Mouse (Mus musculus) liver, postnatal 0 days (tissue): ENCODE results near the gene Zmynd12. TPM values are rescaled to one million over a fixed set of nuclear protein-coding genes. Genes with fewer than 3 reads are reported as not detected.

ENCODE experiments used
- ATAC-seq: fragments of 200-750 bp; cut with Nextera tagmentation; 2 replicates; pipeline ENCODE4 v1.8.0; 2017; ENCODE audit warnings: mild to moderate bottlenecking, moderate library complexity
- DNase-seq: peaks from one replicate; pipeline ENCODE4 v3.0.0-alpha.2; 2016
- H3K27ac ChIP-seq: fragments of 300-500 bp; sonication (generic); 2 replicates; pipeline ENCODE4 v1.5.1; 2014; ENCODE audit warnings: antibody characterized with exemption, moderate library complexity, mild to moderate bottlenecking, low read depth
- H3K27me3 ChIP-seq: fragments of 300-500 bp; sonication (generic); 2 replicates; pipeline ENCODE4 v1.6.1; 2014; ENCODE audit warnings: low read length, control low read depth, mixed read lengths; ENCODE audit not compliant: insufficient read depth
- H3K36me3 ChIP-seq: fragments of 300-500 bp; sonication (generic); replicated peaks from 2 replicates; pipeline ENCODE4 v1.6.1; 2014; ENCODE audit warnings: mild to moderate bottlenecking, control low read depth, low read length, moderate library complexity, mixed read lengths; ENCODE audit not compliant: insufficient read depth
- H3K4me1 ChIP-seq: fragments of 300-500 bp; sonication (generic); 2 replicates; pipeline ENCODE4 v1.6.1; 2014; ENCODE audit warnings: antibody characterized with exemption, mild to moderate bottlenecking, control low read depth; ENCODE audit not compliant: insufficient read depth
- H3K4me2 ChIP-seq: fragments of 300-500 bp; sonication (generic); 2 replicates; pipeline ENCODE4 v1.6.1; 2014; ENCODE audit warnings: low read depth, mild to moderate bottlenecking, low read length, moderate library complexity, mixed read lengths
- H3K4me3 ChIP-seq: fragments of 300-500 bp; sonication (generic); 2 replicates; pipeline ENCODE4 v1.5.1; 2014; ENCODE audit warnings: low read depth, low read length
- H3K9ac ChIP-seq: fragments of 300-500 bp; sonication (generic); replicated peaks from 2 replicates; pipeline ENCODE4 v1.6.1; 2014; ENCODE audit warnings: mild to moderate bottlenecking, moderate library complexity
- H3K9me3 ChIP-seq: fragments of 300-500 bp; sonication (generic); 2 replicates; pipeline ENCODE4 v1.6.1; 2016; ENCODE audit warnings: mild to moderate bottlenecking, control low read depth, low read length, mixed read lengths
- CTCF ChIP-seq: sonication (generic); IDR thresholded peaks from 2 replicates; pipeline ENCODE4 v1.5.1; 2016; ENCODE audit warnings: antibody characterized with exemption, low read depth
- EP300 ChIP-seq: IDR thresholded peaks from 2 replicates; pipeline ENCODE4 v1.6.1; 2016; ENCODE audit warnings: antibody characterized with exemption, low read depth, mild to moderate bottlenecking
- WGBS: fragments of 180-500 bp; shearing (Covaris S2); extraction: QIAGEN DNeasy Blood & Tissue Kit; methylation state at CpG from one replicate; pipeline ENCODE4 v1.1.7; 2014; ENCODE audit not compliant: insufficient replicate concordance; 5-methylcytosine and 5-hydroxymethylcytosine counted together
- polyA plus RNA-seq: library from polyadenylated mRNA; unstranded; fragments of >200 nt; fragmentation: Nextera tagmentation; extraction: Ambion mirVana; gene quantifications from 2 replicates; pipeline ENCODE4 v1.2.1, GENCODE M21; 2015

Zmynd12 gene
- polyA plus RNA-seq, 1 experiment from 2014 or later = 1.3 TPM

DNA sequence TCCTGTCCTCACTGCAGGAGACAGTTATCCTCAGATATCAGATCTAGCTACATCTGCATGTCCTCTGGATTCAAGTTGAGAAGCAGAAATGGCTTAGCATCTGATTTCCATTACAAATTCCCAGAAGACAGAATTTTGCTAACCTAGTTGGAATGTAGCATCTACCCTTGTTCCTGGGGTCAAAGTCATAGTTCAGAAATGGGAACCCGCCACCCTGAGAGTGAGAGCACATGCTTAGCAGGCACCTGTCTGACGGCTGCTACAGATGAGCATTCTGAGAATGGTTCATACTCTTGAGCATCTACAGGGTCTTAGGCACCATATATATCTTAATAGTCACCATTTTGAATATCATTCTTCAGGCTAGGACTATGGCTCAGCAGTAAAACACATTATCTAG is 15.3 kb downstream of the Zmynd12 start:
- no peak overlapping the region for H3K4me3 ChIP-seq
- H3K4me2 ChIP-seq = no peak overlapping the region
- TF ChIP-seq CTCF = no peak
- TF ChIP-seq EP300 = no peak
- peaks cover 3% of the 10 kb centered on the region for H3K9me3 ChIP-seq
- H3K9ac ChIP-seq = no peak overlapping the region
- no peaks in the 10 kb centered on the region for H3K36me3 ChIP-seq
- DNase-seq = no peak
- no peak for ATAC-seq
- H3K27me3 ChIP-seq = no peaks in the 10 kb centered on the region
- H3K4me1 ChIP-seq = no peaks in the 10 kb centered on the region
- WGBS = 87% methylated on average over 2 of the region's 2 CpGs
- no peak overlapping the region for H3K27ac ChIP-seq

DNA sequence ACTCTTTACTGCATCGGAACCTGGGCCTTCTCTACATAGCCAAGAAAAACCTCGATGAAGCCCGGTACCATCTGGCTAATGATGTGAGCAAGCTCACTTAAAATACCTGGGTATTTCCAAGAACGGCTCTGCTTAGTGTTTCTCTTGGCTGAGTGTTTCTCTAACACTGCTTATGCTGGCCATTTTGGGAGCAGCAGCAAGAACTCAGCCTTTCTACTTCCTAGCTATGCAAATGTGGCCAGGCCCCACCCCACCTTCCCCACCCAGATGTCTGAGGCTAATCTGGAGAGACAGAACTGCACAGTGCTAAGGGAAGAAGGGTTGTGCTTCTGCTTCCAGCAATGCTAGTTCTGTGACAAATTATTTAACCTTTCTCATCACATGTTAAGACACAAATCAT is 19.2 kb downstream of the Zmynd12 start:
- TF ChIP-seq EP300 = no peak
- no peak for TF ChIP-seq CTCF
- Histone ChIP-seq H3K36me3 (no peaks in the 10 kb centered on the region), H3K9ac (no peak overlapping the region), H3K27me3 (no peaks in the 10 kb centered on the region), H3K27ac (no peak overlapping the region), H3K4me3 (no peak overlapping the region), H3K4me1 (no peaks in the 10 kb centered on the region), H3K4me2 (no peak overlapping the region), H3K9me3 (no peaks in the 10 kb centered on the region)
- WGBS = 84% methylated on average over 4 of the region's 4 CpGs
- ATAC-seq (no peak), DNase-seq (no peak)

DNA sequence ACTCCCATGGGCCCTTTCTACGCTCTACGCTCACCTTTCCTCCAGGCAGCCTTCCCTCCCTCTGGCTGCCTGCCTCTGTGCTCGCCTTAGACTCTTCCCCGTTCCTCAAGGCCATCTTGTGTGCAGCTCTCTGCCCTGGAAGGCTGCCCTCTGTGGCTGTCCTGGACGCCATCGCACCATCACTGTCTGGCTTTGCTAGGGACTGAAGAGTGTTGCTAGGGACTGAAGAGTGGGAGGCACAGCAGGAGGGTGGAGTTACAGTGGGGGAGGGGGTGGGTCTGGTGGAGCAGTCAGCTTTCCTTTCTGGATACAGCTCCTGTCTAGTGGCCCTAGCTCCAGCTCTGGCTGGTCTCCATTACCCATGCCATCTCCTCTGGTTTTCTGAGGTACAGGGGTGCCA is 19.9 kb downstream of the Zmynd12 start:
- Histone ChIP-seq H3K27ac (no peak overlapping the region), H3K4me3 (no peak overlapping the region), H3K4me1 (no peaks in the 10 kb centered on the region), H3K9ac (no peak overlapping the region), H3K9me3 (no peaks in the 10 kb centered on the region), H3K27me3 (no peaks in the 10 kb centered on the region), H3K36me3 (no peaks in the 10 kb centered on the region), H3K4me2 (no peak overlapping the region)
- TF ChIP-seq EP300 (no peak), CTCF (no peak)
- DNase-seq (no peak), ATAC-seq (no peak)
- 63% methylated on average over 6 of the region's 6 CpGs for WGBS

DNA sequence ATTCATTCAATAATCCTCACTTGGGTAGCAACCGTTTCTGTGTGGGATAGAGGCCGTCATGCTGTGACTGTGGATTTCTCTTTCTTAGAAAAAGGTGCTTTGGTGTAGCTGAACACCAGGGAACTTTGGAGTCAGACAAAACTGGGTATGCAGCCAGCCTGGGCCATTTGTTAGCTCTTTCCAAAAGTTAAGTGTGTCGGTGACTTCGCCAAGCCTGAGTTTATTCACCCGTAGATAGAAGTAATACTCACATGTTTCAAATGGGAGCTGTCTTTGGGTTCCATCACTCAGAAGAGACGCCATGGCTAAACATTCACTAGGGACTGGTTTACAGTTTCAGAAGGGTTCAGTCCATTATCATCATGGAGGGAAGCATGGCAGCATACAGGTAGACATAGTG is 24.6 kb downstream of the Zmynd12 start:
- Histone ChIP-seq H3K27ac (no peak overlapping the region), H3K4me2 (no peak overlapping the region), H3K4me1 (no peaks in the 10 kb centered on the region), H3K9me3 (no peaks in the 10 kb centered on the region), H3K27me3 (no peaks in the 10 kb centered on the region), H3K9ac (no peak overlapping the region), H3K36me3 (no peaks in the 10 kb centered on the region), H3K4me3 (no peak overlapping the region)
- WGBS = 81% methylated on average over 6 of the region's 6 CpGs
- DNase-seq (no peak), ATAC-seq (no peak)
- TF ChIP-seq CTCF = no peak
- no peak for TF ChIP-seq EP300

DNA sequence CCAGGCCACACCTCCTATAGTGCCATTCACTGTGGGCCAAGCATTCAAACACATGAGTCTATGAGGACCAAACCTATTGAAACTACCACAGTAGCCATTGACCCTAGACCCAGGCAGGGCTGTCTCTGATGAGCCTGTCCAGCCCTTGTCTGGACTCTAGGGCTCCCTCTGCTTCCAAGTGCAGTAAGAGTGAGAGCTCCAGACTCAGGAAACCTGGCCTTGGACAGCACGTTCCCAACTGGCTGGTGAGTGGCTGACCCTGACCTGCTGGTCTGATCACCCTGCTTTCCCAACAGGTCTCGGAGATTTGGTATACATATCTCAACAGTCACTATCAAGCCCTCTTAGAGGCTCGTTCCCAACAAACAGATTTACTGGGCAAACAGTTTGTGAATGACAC is 25.2 kb downstream of the Zmynd12 start:
- Histone ChIP-seq H3K27ac (no peak overlapping the region), H3K4me2 (no peak overlapping the region), H3K4me3 (no peak overlapping the region), H3K4me1 (no peaks in the 10 kb centered on the region), H3K36me3 (no peaks in the 10 kb centered on the region), H3K9ac (no peak overlapping the region), H3K9me3 (no peaks in the 10 kb centered on the region), H3K27me3 (no peaks in the 10 kb centered on the region)
- no peak for TF ChIP-seq CTCF
- WGBS = 59% methylated on average over 3 of the region's 3 CpGs
- ATAC-seq (no peak), DNase-seq (no peak)

DNA sequence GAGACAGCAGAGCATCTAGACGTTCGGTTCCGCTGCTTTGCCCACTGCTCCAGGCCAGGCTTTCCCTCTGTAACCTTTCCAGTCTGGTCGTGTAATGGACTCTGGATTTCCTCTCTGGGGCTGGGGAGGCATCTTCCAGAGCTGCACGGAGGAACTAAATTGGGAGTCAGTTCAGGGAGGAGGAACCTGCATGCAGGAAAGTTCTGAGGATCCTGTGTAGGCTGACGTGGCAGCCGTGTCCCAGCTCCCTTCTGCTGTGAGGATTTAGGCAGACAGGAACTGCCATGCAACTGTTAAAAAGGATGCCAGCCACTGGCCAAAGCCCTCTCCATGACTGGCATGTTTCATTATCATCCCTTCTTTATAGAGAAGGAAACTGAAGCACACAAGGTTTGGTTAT is 27.8 kb downstream of the Zmynd12 start:
- no peaks in the 10 kb centered on the region for H3K27me3 ChIP-seq
- H3K36me3 ChIP-seq = no peaks in the 10 kb centered on the region
- H3K9me3 ChIP-seq = no peaks in the 10 kb centered on the region
- no peak overlapping the region for H3K9ac ChIP-seq
- WGBS = 60% methylated on average over 7 of the region's 7 CpGs
- H3K4me3 ChIP-seq = no peak overlapping the region
- no peak overlapping the region for H3K27ac ChIP-seq
- H3K4me1 ChIP-seq = no peaks in the 10 kb centered on the region
- no peak overlapping the region for H3K4me2 ChIP-seq
- no peak for ATAC-seq
- no peak for DNase-seq
- no peak for TF ChIP-seq CTCF
- TF ChIP-seq EP300 = no peak

DNA sequence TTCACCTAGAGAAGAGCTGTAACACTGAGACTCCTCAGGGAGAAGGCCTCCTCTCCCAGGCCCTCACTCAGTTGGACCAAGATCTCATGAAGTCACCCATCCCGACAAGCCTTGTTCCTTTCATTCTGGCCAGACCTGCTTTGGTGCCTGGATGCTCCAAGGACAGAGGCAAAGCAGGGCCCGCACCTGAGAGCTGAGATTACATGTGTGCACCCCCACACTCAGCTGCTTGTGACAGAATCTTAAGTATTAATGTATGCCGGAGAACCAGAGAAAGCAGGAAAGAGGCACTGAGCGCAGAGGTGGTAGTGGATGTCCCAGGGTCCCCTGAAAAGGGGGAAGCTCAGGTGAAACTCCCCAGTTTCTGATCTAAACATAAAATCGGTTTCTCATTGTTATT is 30.5 kb downstream of the Zmynd12 start:
- no peaks in the 10 kb centered on the region for H3K4me1 ChIP-seq
- no peak for ATAC-seq
- TF ChIP-seq EP300 (no peak), CTCF (no peak)
- no peak overlapping the region for H3K4me3 ChIP-seq
- H3K27me3 ChIP-seq = no peaks in the 10 kb centered on the region
- no peaks in the 10 kb centered on the region for H3K36me3 ChIP-seq
- no peaks in the 10 kb centered on the region for H3K9me3 ChIP-seq
- no peak overlapping the region for H3K4me2 ChIP-seq
- H3K9ac ChIP-seq = no peak overlapping the region
- DNase-seq = no peak
- WGBS = 64% methylated on average over 5 of the region's 5 CpGs
- no peak overlapping the region for H3K27ac ChIP-seq
